Comparison of ENCODE assay signal across 10 mouse cellular contexts in genomic region chr3:107792736-107793135, GRCm38 (mm10). TPM values are rescaled to one million over a fixed set of nuclear protein-coding genes. Genes with fewer than 3 reads are reported as not detected.
DNase-seq lines count a peak whose midpoint lies in the region; ATAC-seq and TF ChIP-seq lines count a peak whose summit lies in the region.
"Had no signal": no experiment of that assay in that cellular context is flagged by ENCODE, and none has a peak within 500 bp of the region (broad histone marks: within the 10 kb centered on the region; RNA-seq: fewer than 3 reads in every experiment).

No protein-coding gene starts in this region.

- H3K4me1 ChIP-seq in heart, embryonic 11.5 days (ENCODE audit: control insufficient read depth, insufficient read depth, low read length) = peaks cover 21% of the 10 kb centered on the region
- H3K4me1 ChIP-seq in kidney, postnatal 0 days (replicated peaks; ENCODE audit: insufficient read depth, low read length) = peaks cover 14% of the 10 kb centered on the region
- H3K4me1 ChIP-seq in embryonic facial prominence, embryonic 13.5 days = peaks cover 32% of the 10 kb centered on the region
- H3K4me1 ChIP-seq in limb, embryonic 13.5 days = peaks cover 30% of the 10 kb centered on the region

- no peaks in the 10 kb centered on the region for H3K27me3 ChIP-seq in heart, embryonic 11.5 days (ENCODE audit: control insufficient read depth, insufficient read depth, low read length)
- H3K27me3 ChIP-seq in kidney, postnatal 0 days (ENCODE audit: insufficient read depth, low read length) = no peaks in the 10 kb centered on the region
- H3K27me3 ChIP-seq in embryonic facial prominence, embryonic 13.5 days = no peaks in the 10 kb centered on the region
- H3K27me3 ChIP-seq in limb, embryonic 13.5 days = no peaks in the 10 kb centered on the region
- H3K27me3 ChIP-seq: liver, embryonic 15.5 days had no signal

- no peaks in the 10 kb centered on the region for H3K9me3 ChIP-seq in heart, embryonic 11.5 days (replicated peaks; ENCODE audit: control insufficient read depth, low read length)
- no peaks in the 10 kb centered on the region for H3K9me3 ChIP-seq in kidney, postnatal 0 days (replicated peaks; ENCODE audit: low read length)
- no peaks in the 10 kb centered on the region for H3K9me3 ChIP-seq in embryonic facial prominence, embryonic 13.5 days
- H3K9me3 ChIP-seq in limb, embryonic 13.5 days = no peaks in the 10 kb centered on the region
- H3K9me3 ChIP-seq: liver, embryonic 15.5 days had no signal

- no peak for TF ChIP-seq CTCF in kidney, postnatal 0 days (IDR thresholded peaks at IDR 0.05; ENCODE audit: low read depth)

- H3K4me2 ChIP-seq in heart, embryonic 11.5 days = no peak overlapping the region
- H3K4me2 ChIP-seq in kidney, postnatal 0 days (ENCODE audit: low read length) = no peak overlapping the region
- peak overlapping the region; percentile 46; the same call in 1 of the 2 replicates for H3K4me2 ChIP-seq in embryonic facial prominence, embryonic 13.5 days
- no peak overlapping the region for H3K4me2 ChIP-seq in limb, embryonic 13.5 days (replicated peaks)
- H3K4me2 ChIP-seq: liver, embryonic 15.5 days had no signal

- no peak overlapping the region for H3K9ac ChIP-seq in heart, embryonic 11.5 days (ENCODE audit: low read depth, low read length)
- no peak overlapping the region for H3K9ac ChIP-seq in kidney, postnatal 0 days (ENCODE audit: low read depth, low read length)
- H3K9ac ChIP-seq in embryonic facial prominence, embryonic 13.5 days = no peak overlapping the region
- H3K9ac ChIP-seq in limb, embryonic 13.5 days = no peak overlapping the region
- H3K9ac ChIP-seq: liver, embryonic 15.5 days had no signal

- WGBS in heart, embryonic 11.5 days (ENCODE audit: insufficient replicate concordance) = 75% methylated on average over 5 of the region's 5 CpGs
- 92% methylated on average over 5 of the region's 5 CpGs for WGBS in kidney, postnatal 0 days
- 82% methylated on average over 5 of the region's 5 CpGs for WGBS in embryonic facial prominence, embryonic 13.5 days
- 83% methylated on average over 5 of the region's 5 CpGs for WGBS in limb, embryonic 13.5 days

- H3K4me3 ChIP-seq in heart, embryonic 11.5 days (ENCODE audit: low read depth, low read length) = no peak overlapping the region
- H3K4me3 ChIP-seq in kidney, postnatal 0 days (replicated peaks; ENCODE audit: low read depth, low read length) = no peak overlapping the region
- no peak overlapping the region for H3K4me3 ChIP-seq in embryonic facial prominence, embryonic 13.5 days
- no peak overlapping the region for H3K4me3 ChIP-seq in limb, embryonic 13.5 days
- H3K4me3 ChIP-seq: liver, embryonic 15.5 days had no signal

- H3K36me3 ChIP-seq in heart, embryonic 11.5 days (ENCODE audit: control insufficient read depth, insufficient read depth, low read length) = no peaks in the 10 kb centered on the region
- H3K36me3 ChIP-seq in kidney, postnatal 0 days (ENCODE audit: insufficient read depth, low read length) = no peaks in the 10 kb centered on the region
- no peaks in the 10 kb centered on the region for H3K36me3 ChIP-seq in embryonic facial prominence, embryonic 13.5 days
- H3K36me3 ChIP-seq in limb, embryonic 13.5 days = no peaks in the 10 kb centered on the region
- H3K36me3 ChIP-seq: liver, embryonic 15.5 days had no signal

- ATAC-seq in heart, embryonic 11.5 days (replicated peaks; ENCODE audit: insufficient number of reproducible peaks, low FRiP score, low TSS enrichment) = no peak
- no peak for ATAC-seq in kidney, postnatal 0 days (replicated peaks; ENCODE audit: low FRiP score, low read depth)
- no peak for ATAC-seq in embryonic facial prominence, embryonic 13.5 days (ENCODE audit: insufficient number of reproducible peaks, insufficient read depth, low FRiP score, low TSS enrichment, low read depth)
- no peak for ATAC-seq in limb, embryonic 13.5 days (ENCODE audit: low FRiP score, low read depth)
- ATAC-seq in monocyte, adult 5-6 weeks (replicated peaks; ENCODE audit: insufficient number of reproducible peaks, low FRiP score, low TSS enrichment, poor library complexity, severe bottlenecking) = no peak

- no peak for DNase-seq in heart, adult 11 months
- DNase-seq in kidney, postnatal 0 days (ENCODE audit: low spot score) = no peak
- no peak for DNase-seq in kidney, adult 8-10 months
- DNase-seq in frontal cortex, postnatal 25 days (ENCODE audit: low spot score in 2 of 2) = no peak
- DNase-seq: cerebellum, adult 9-11 months had no signal

- peak overlapping the region; percentile 83 for H3K27ac ChIP-seq in heart, embryonic 11.5 days (ENCODE audit: low read depth, low read length)
- H3K27ac ChIP-seq in kidney, postnatal 0 days = peak overlapping the region; percentile 87
- peak overlapping the region; percentile 95 for H3K27ac ChIP-seq in embryonic facial prominence, embryonic 13.5 days
- H3K27ac ChIP-seq in limb, embryonic 13.5 days = peak overlapping the region; percentile 95
- H3K27ac ChIP-seq: liver, embryonic 15.5 days had no signal

RNA-seq across cellular contexts. Expression of gene Csf1, which starts 32.5 kb away (rescaled TPM):
- polyA plus RNA-seq in heart, embryonic 11.5 days (2014; fragmentation: Nextera tagmentation; extraction: Ambion mirVana) = 10.7 and 11.0 TPM in 2 replicates
- 7.8 and 8.7 TPM in 2 replicates for polyA plus RNA-seq in kidney, postnatal 0 days (2015; fragmentation: Nextera tagmentation; extraction: Ambion mirVana)
- 9.7 and 9.8 TPM in 2 replicates for polyA plus RNA-seq in embryonic facial prominence, embryonic 13.5 days (2015; fragmentation: Nextera tagmentation; extraction: Ambion mirVana)
- polyA plus RNA-seq in limb, embryonic 13.5 days (2015; fragmentation: Nextera tagmentation; extraction: Ambion mirVana) = 8.8 and 10.2 TPM in 2 replicates
- total RNA-seq in monocyte, adult 5-6 weeks (2017) = 18.1 to 110 TPM (median 76.3 TPM) in 3 replicates
